Mouse (Mus musculus): ENCODE measurements around the gene Acot5. TPM values are rescaled to one million over a fixed set of nuclear protein-coding genes. Genes with fewer than 3 reads are reported as not detected.
A peak's percentile ranks its signal among the peaks of the same experiment; 100 is the strongest.
"Not testable (repeated sequence)": the region's sequence is repeated elsewhere in the genome, so short reads cannot be mapped to it uniquely, and the experiment has no call there.

Acot5 gene
- total and polyA plus RNA-seq, 2 experiments from 2014 or later = not detected

- peaks cover 5% of the 10 kb centered on the region; the same call in 1 of the 2 replicates for H3K27me3 ChIP-seq (ENCODE audit: control insufficient read depth, insufficient read depth, low read length)
- peak; percentile 10; the same call in 1 of the 2 replicates for TF ChIP-seq CTCF (IDR thresholded peaks at IDR 0.05; ENCODE audit: low read depth)
- TF ChIP-seq EP300 (IDR thresholded peaks at IDR 0.05; ENCODE audit: low read depth) = no peak
- no peaks in the 10 kb centered on the region for H3K9me3 ChIP-seq (replicated peaks; ENCODE audit: control insufficient read depth, low read length)
- no peaks in the 10 kb centered on the region for H3K4me1 ChIP-seq (ENCODE audit: control insufficient read depth, insufficient read depth)
- H3K27ac ChIP-seq (ENCODE audit: low read depth) = no peak overlapping the region
- H3K9ac ChIP-seq (replicated peaks; ENCODE audit: low read depth, low read length) = no peak overlapping the region
- no peak overlapping the region for H3K4me2 ChIP-seq (ENCODE audit: low read depth, low read length)
- ATAC-seq (ENCODE audit: insufficient read depth, low read depth) (no peak), DNase-seq (ENCODE audit: low spot score) (no peak)
- H3K4me3 ChIP-seq (ENCODE audit: low read depth, low read length) = no peak overlapping the region
- no peaks in the 10 kb centered on the region for H3K36me3 ChIP-seq (replicated peaks; ENCODE audit: control insufficient read depth, insufficient read depth, low read length)
- 61% methylated on average over 5 of the region's 5 CpGs for whole genome bisulfite sequencing
These were observed 5.9 kb upstream of the Acot5 start for GRCm38 (mm10) chr12:84063228-84063627.

GRCm38 (mm10) chr12:84063833-84064232 is 5.3 kb upstream of the Acot5 start:
- H3K4me1 ChIP-seq (ENCODE audit: control insufficient read depth, insufficient read depth) = no peaks in the 10 kb centered on the region
- no peaks in the 10 kb centered on the region for H3K9me3 ChIP-seq (replicated peaks; ENCODE audit: control insufficient read depth, low read length)
- no peaks in the 10 kb centered on the region for H3K36me3 ChIP-seq (replicated peaks; ENCODE audit: control insufficient read depth, insufficient read depth, low read length)
- TF ChIP-seq EP300 (IDR thresholded peaks at IDR 0.05; ENCODE audit: low read depth) = no peak
- TF ChIP-seq CTCF (IDR thresholded peaks at IDR 0.05; ENCODE audit: low read depth) = no peak
- H3K9ac ChIP-seq (replicated peaks; ENCODE audit: low read depth, low read length) = no peak overlapping the region
- H3K27ac ChIP-seq (ENCODE audit: low read depth) = no peak overlapping the region
- 73% methylated on average over 2 of the region's 2 CpGs for WGBS
- H3K4me3 ChIP-seq (ENCODE audit: low read depth, low read length) = no peak overlapping the region
- ATAC-seq (ENCODE audit: insufficient read depth, low read depth) (no peak), DNase-seq (ENCODE audit: low spot score) (no peak)
- no peak overlapping the region for H3K4me2 ChIP-seq (ENCODE audit: low read depth, low read length)
- H3K27me3 ChIP-seq (ENCODE audit: control insufficient read depth, insufficient read depth, low read length) = peaks cover 11% of the 10 kb centered on the region

- H3K4me3 ChIP-seq (ENCODE audit: low read depth, low read length) = no peak overlapping the region
- ATAC-seq (ENCODE audit: insufficient read depth, low read depth) (no peak), DNase-seq (ENCODE audit: low spot score) (no peak)
- TF ChIP-seq CTCF (IDR thresholded peaks at IDR 0.05; ENCODE audit: low read depth) = no peak
- no peak for TF ChIP-seq EP300 (IDR thresholded peaks at IDR 0.05; ENCODE audit: low read depth)
- no peak overlapping the region for H3K4me2 ChIP-seq (ENCODE audit: low read depth, low read length)
- no peaks in the 10 kb centered on the region for H3K9me3 ChIP-seq (replicated peaks; ENCODE audit: control insufficient read depth, low read length)
- H3K27ac ChIP-seq (ENCODE audit: low read depth) = no peak overlapping the region
- no peaks in the 10 kb centered on the region for H3K36me3 ChIP-seq (replicated peaks; ENCODE audit: control insufficient read depth, insufficient read depth, low read length)
- H3K4me1 ChIP-seq (ENCODE audit: control insufficient read depth, insufficient read depth) = no peaks in the 10 kb centered on the region
- no peak overlapping the region for H3K9ac ChIP-seq (replicated peaks; ENCODE audit: low read depth, low read length)
- peaks cover 17% of the 10 kb centered on the region for H3K27me3 ChIP-seq (ENCODE audit: control insufficient read depth, insufficient read depth, low read length)
- 68% methylated on average over 8 of the region's 8 CpGs for WGBS
These were observed 4.5 kb upstream of the Acot5 start for GRCm38 (mm10) chr12:84064621-84065020.

- Histone ChIP-seq H3K9me3 (replicated peaks; ENCODE audit: control insufficient read depth, low read length) (no peaks in the 10 kb centered on the region), H3K4me2 (ENCODE audit: low read depth, low read length) (no peak overlapping the region), H3K4me1 (ENCODE audit: control insufficient read depth, insufficient read depth) (no peaks in the 10 kb centered on the region), H3K4me3 (ENCODE audit: low read depth, low read length) (no peak overlapping the region), H3K27me3 (ENCODE audit: control insufficient read depth, insufficient read depth, low read length) (peaks cover 20% of the 10 kb centered on the region), H3K9ac (replicated peaks; ENCODE audit: low read depth, low read length) (no peak overlapping the region), H3K36me3 (replicated peaks; ENCODE audit: control insufficient read depth, insufficient read depth, low read length) (no peaks in the 10 kb centered on the region), H3K27ac (ENCODE audit: low read depth) (no peak overlapping the region)
- TF ChIP-seq CTCF (IDR thresholded peaks at IDR 0.05; ENCODE audit: low read depth) = no peak
- TF ChIP-seq EP300 (IDR thresholded peaks at IDR 0.05; ENCODE audit: low read depth) = no peak
- DNase-seq (ENCODE audit: low spot score) (no peak), ATAC-seq (ENCODE audit: insufficient read depth, low read depth) (no peak)
- 76% methylated on average over 4 of the region's 4 CpGs for WGBS
These were observed 1.4 kb upstream of the Acot5 start for GRCm38 (mm10) chr12:84067752-84068151.

GRCm38 (mm10) chr12:84068296-84068695 is 829 bp upstream of the Acot5 start:
- TF ChIP-seq CTCF (IDR thresholded peaks at IDR 0.05; ENCODE audit: low read depth) = no peak
- TF ChIP-seq EP300 (IDR thresholded peaks at IDR 0.05; ENCODE audit: low read depth) = no peak
- Histone ChIP-seq H3K27me3 (ENCODE audit: control insufficient read depth, insufficient read depth, low read length) (peaks cover 20% of the 10 kb centered on the region), H3K9me3 (replicated peaks; ENCODE audit: control insufficient read depth, low read length) (no peaks in the 10 kb centered on the region), H3K9ac (replicated peaks; ENCODE audit: low read depth, low read length) (no peak overlapping the region), H3K36me3 (replicated peaks; ENCODE audit: control insufficient read depth, insufficient read depth, low read length) (no peaks in the 10 kb centered on the region), H3K27ac (ENCODE audit: low read depth) (no peak overlapping the region), H3K4me3 (ENCODE audit: low read depth, low read length) (no peak overlapping the region), H3K4me1 (ENCODE audit: control insufficient read depth, insufficient read depth) (no peaks in the 10 kb centered on the region), H3K4me2 (ENCODE audit: low read depth, low read length) (no peak overlapping the region)
- 70% methylated on average over 8 of the region's 8 CpGs for WGBS
- no peak for DNase-seq (ENCODE audit: low spot score)
- ATAC-seq (ENCODE audit: insufficient read depth, low read depth) = no peak

GRCm38 (mm10) chr12:84069582-84069981 is 457 bp downstream of the Acot5 start:
- H3K9me3 ChIP-seq (replicated peaks; ENCODE audit: control insufficient read depth, low read length); ATAC-seq (ENCODE audit: insufficient read depth, low read depth); H3K27ac ChIP-seq (ENCODE audit: low read depth); H3K36me3 ChIP-seq (replicated peaks; ENCODE audit: control insufficient read depth, insufficient read depth, low read length); H3K9ac ChIP-seq (replicated peaks; ENCODE audit: low read depth, low read length); H3K4me1 ChIP-seq (ENCODE audit: control insufficient read depth, insufficient read depth); DNase-seq (ENCODE audit: low spot score): not testable (repeated sequence)
- peaks cover 20% of the 10 kb centered on the region for H3K27me3 ChIP-seq (ENCODE audit: control insufficient read depth, insufficient read depth, low read length)
- peak overlapping the region; percentile 67 for H3K4me2 ChIP-seq (ENCODE audit: low read depth, low read length)
- WGBS = 2% methylated on average over 42 of the region's 52 CpGs
- H3K4me3 ChIP-seq (ENCODE audit: low read depth, low read length) = peak overlapping the region; percentile 43

Measured in heart, postnatal 0 days (tissue).